Mouse (Mus musculus) intestine, embryonic 16.5 days (tissue): ENCODE data around the gene Pcsk5. TPM values are rescaled to one million over a fixed set of nuclear protein-coding genes. Genes with fewer than 3 reads are reported as not detected.

ENCODE experiments used
- ATAC-seq: fragments of 200-750 bp; cut with Nextera tagmentation; 2 replicates; pipeline ENCODE4 v1.8.0; 2017; ENCODE audit warnings: moderate TSS enrichment, moderate library complexity
- H3K27ac ChIP-seq: fragments of 300-500 bp; sonication (generic); 2 replicates; pipeline ENCODE4 v1.5.1; 2014; ENCODE audit warnings: mild to moderate bottlenecking, low read length
- H3K27me3 ChIP-seq: fragments of 300-500 bp; sonication (generic); replicated peaks from 2 replicates; pipeline ENCODE4 v1.6.1; 2014; ENCODE audit warnings: low read length, control low read depth, mixed read lengths; ENCODE audit not compliant: control insufficient read depth, insufficient read depth
- H3K36me3 ChIP-seq: fragments of 300-500 bp; sonication (generic); 2 replicates; pipeline ENCODE4 v1.6.1; 2014; ENCODE audit warnings: low read length, control low read depth; ENCODE audit not compliant: control insufficient read depth, insufficient read depth
- H3K4me1 ChIP-seq: fragments of 300-500 bp; sonication (generic); 2 replicates; pipeline ENCODE4 v1.6.1; 2014; ENCODE audit warnings: low read length, control low read depth, mixed read lengths; ENCODE audit not compliant: control insufficient read depth, insufficient read depth
- H3K4me2 ChIP-seq: fragments of 300-500 bp; sonication (generic); 2 replicates; pipeline ENCODE4 v1.6.1; 2014; ENCODE audit warnings: low read depth, low read length, control low read depth
- H3K4me3 ChIP-seq: fragments of 300-500 bp; sonication (generic); 2 replicates; pipeline ENCODE4 v1.5.1; 2014; ENCODE audit warnings: mild to moderate bottlenecking, low read length
- H3K9ac ChIP-seq: fragments of 300-500 bp; sonication (generic); 2 replicates; pipeline ENCODE4 v1.6.1; 2014; ENCODE audit warnings: low read depth, low read length
- H3K9me3 ChIP-seq: fragments of 300-500 bp; sonication (generic); 2 replicates; pipeline ENCODE4 v1.6.1; 2016; ENCODE audit warnings: low read length, control low read depth; ENCODE audit not compliant: control insufficient read depth
- WGBS: fragments of 180-500 bp; shearing (Covaris S2); extraction: QIAGEN DNeasy Blood & Tissue Kit; methylation state at CpG from one replicate; pipeline ENCODE4 v1.1.7; 2014; 5-methylcytosine and 5-hydroxymethylcytosine counted together
- polyA plus RNA-seq: library from polyadenylated mRNA; unstranded; fragments of >200 nt; fragmentation: Nextera tagmentation; extraction: Ambion mirVana; gene quantifications from 2 replicates; pipeline ENCODE4 v1.2.1, GENCODE M21; 2015

The Pcsk5 gene
- polyA plus RNA-seq, 1 experiment from 2014 or later: 30.2 TPM

DNA sequence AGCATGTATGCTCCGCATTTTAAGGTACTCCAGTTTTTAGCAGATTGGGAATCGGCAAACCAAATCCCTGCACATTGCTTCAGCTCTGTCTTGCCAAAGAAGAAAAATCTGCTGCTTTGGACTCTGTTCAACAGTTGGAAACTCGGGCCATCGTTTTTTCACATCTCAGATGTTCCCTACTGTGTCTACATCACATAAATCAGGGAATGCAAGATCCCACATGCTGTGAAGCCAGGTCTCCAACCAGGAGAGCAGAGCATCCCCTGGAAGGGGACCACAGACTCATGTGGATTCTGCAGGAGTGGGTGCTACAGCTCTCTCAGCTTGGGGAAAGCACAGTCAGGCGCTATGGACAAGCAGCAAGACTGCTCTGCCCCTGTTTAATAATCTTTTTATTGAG lies 18.4 kb downstream of the Pcsk5 start:
- peaks cover 22% of the 10 kb centered on the region for H3K4me1 ChIP-seq

DNA sequence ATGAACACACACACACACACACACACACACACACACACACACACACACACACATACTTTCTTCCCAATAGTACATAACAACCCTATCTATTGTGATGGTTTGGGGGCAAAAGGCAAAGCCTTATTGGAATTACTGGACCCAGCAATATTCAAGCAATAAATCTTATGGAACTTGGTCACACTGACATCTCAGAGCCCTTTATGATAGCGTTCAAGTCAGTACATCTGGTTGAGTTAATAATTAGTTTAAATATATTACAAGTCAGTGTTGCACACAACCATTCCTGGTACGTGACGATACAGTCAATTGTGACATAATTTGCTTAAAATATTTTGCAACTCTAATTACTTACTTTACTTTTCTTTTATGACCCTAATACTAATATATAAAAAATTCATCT lies 22.4 kb downstream of the Pcsk5 start:
- 59% methylated on average over 3 of the region's 3 CpGs for WGBS
- Histone ChIP-seq H3K9ac (no peak overlapping the region), H3K4me1 (peaks cover 23% of the 10 kb centered on the region), H3K4me2 (peak overlapping the region; percentile 9; the same call in 1 of the 2 replicates), H3K36me3 (no peaks in the 10 kb centered on the region), H3K9me3 (no peaks in the 10 kb centered on the region), H3K27me3 (no peaks in the 10 kb centered on the region), H3K4me3 (no peak overlapping the region), H3K27ac (peak overlapping the region; percentile 5; the same call in 1 of the 2 replicates)
- peak; percentile 85 for ATAC-seq

More for the DNA sequence above, 18.4 kb downstream of the Pcsk5 start:
- WGBS: 76% methylated on average over 5 of the region's 5 CpGs
- Histone ChIP-seq H3K27ac (no peak overlapping the region), H3K27me3 (no peaks in the 10 kb centered on the region), H3K4me3 (no peak overlapping the region), H3K36me3 (no peaks in the 10 kb centered on the region), H3K4me2 (no peak overlapping the region), H3K9me3 (no peaks in the 10 kb centered on the region), H3K9ac (no peak overlapping the region)
- ATAC-seq: no peak

DNA sequence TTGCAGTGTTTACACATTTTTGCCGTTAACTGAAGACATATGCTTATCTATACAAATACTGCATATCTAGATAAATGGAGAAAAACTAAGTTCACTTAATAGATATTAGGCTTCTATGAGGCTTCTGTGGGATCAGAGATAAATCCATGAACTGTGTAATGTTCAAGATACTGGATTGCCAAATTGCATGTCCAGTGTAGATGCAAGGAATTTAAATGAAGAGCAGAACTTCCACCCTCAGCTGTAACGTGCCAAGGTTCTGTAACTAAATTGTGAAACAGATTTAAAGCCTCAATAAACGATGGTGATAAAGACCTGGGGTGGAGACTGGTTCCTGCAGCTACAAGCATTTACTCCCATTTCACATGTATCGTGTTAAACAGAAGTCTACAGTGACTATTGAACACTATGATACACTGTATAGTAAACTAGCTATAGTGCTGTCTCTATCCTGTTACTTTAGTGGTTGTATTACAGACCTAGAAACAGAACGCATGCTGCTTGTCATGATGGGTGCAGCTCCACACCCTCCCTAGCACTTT lies 23.9 kb downstream of the Pcsk5 start:
- peak overlapping the region; percentile 75 for H3K27ac ChIP-seq
- H3K36me3 ChIP-seq: no peaks in the 10 kb centered on the region
- peak; percentile 67 for ATAC-seq
- H3K9me3 ChIP-seq: no peaks in the 10 kb centered on the region
- no peak overlapping the region for H3K9ac ChIP-seq
- H3K4me2 ChIP-seq: no peak overlapping the region
- H3K4me3 ChIP-seq: no peak overlapping the region
- 38% methylated on average over 5 of the region's 5 CpGs for WGBS
- peaks cover 19% of the 10 kb centered on the region for H3K4me1 ChIP-seq
- no peaks in the 10 kb centered on the region for H3K27me3 ChIP-seq

DNA sequence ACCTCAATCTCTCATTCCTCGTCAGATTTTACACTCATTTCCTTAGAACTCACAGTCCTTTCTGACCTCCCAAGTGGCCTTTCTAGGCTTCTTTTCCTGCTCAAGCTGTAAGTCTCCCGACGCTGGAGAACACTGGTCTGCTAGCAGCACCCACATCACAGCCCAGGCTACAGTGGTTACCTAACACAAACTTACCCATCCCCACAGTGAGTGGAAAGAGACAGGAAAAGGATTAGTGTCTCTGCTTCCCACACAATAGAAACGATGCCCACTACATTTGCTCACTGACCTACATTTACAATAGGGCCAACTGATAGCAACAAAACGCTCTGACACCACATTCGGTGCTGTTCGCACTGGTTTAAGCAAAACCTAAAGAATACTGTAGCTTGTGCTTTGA lies 24.8 kb downstream of the Pcsk5 start:
- Histone ChIP-seq H3K4me2 (no peak overlapping the region), H3K27me3 (no peaks in the 10 kb centered on the region)

GRCm38 (mm10) chr19:17806626-17807025 lies 30.8 kb downstream of the Pcsk5 start:
- peak overlapping the region; percentile 45 for H3K27ac ChIP-seq
- H3K4me1 ChIP-seq: peaks cover 9% of the 10 kb centered on the region
- no peak overlapping the region for H3K9ac ChIP-seq
- no peaks in the 10 kb centered on the region for H3K9me3 ChIP-seq
- H3K27me3 ChIP-seq: no peaks in the 10 kb centered on the region
- WGBS: 59% methylated on average over 5 of the region's 5 CpGs
- H3K36me3 ChIP-seq: no peaks in the 10 kb centered on the region
- no peak overlapping the region for H3K4me2 ChIP-seq
- no peak overlapping the region for H3K4me3 ChIP-seq
- peak; percentile 83 for ATAC-seq

More for the DNA sequence above, 24.8 kb downstream of the Pcsk5 start:
- no peaks in the 10 kb centered on the region for H3K36me3 ChIP-seq
- peak overlapping the region; percentile 5 for H3K27ac ChIP-seq
- H3K4me3 ChIP-seq: no peak overlapping the region
- H3K4me1 ChIP-seq: peaks cover 19% of the 10 kb centered on the region
- H3K9me3 ChIP-seq: no peaks in the 10 kb centered on the region
- WGBS: 42% methylated on average over 7 of the region's 7 CpGs
- ATAC-seq: no peak
- H3K9ac ChIP-seq: no peak overlapping the region; the same call in 1 of the 2 replicates

- H3K4me1 ChIP-seq: peaks cover 13% of the 10 kb centered on the region
- no peaks in the 10 kb centered on the region for H3K36me3 ChIP-seq
- no peak overlapping the region for H3K4me3 ChIP-seq
- ATAC-seq: peak; percentile 94
- no peak overlapping the region for H3K4me2 ChIP-seq
- H3K9me3 ChIP-seq: no peaks in the 10 kb centered on the region
- no peak overlapping the region for H3K27ac ChIP-seq
- no peak overlapping the region for H3K9ac ChIP-seq
- 54% methylated on average over 1 of the region's 1 CpGs for WGBS
- no peaks in the 10 kb centered on the region for H3K27me3 ChIP-seq
Observed at GRCm38 (mm10) chr19:17800798-17801197, 36.6 kb downstream of the Pcsk5 start.

- H3K4me3 ChIP-seq: no peak overlapping the region
- H3K4me2 ChIP-seq: no peak overlapping the region
- no peaks in the 10 kb centered on the region for H3K9me3 ChIP-seq
- 88% methylated on average over 4 of the region's 4 CpGs for WGBS
- no peaks in the 10 kb centered on the region for H3K36me3 ChIP-seq
- H3K9ac ChIP-seq: no peak overlapping the region
- no peak overlapping the region for H3K27ac ChIP-seq
- no peaks in the 10 kb centered on the region for H3K27me3 ChIP-seq
- ATAC-seq: no peak
- peaks cover 11% of the 10 kb centered on the region for H3K4me1 ChIP-seq
Observed at GRCm38 (mm10) chr19:17799419-17800185, 37.8 kb downstream of the Pcsk5 start.

GRCm38 (mm10) chr19:17793457-17793856 lies 44.0 kb downstream of the Pcsk5 start:
- Histone ChIP-seq H3K4me3 (no peak overlapping the region), H3K9me3 (no peaks in the 10 kb centered on the region), H3K4me1 (no peaks in the 10 kb centered on the region), H3K4me2 (no peak overlapping the region), H3K27ac (no peak overlapping the region), H3K27me3 (no peaks in the 10 kb centered on the region), H3K36me3 (peaks cover 4% of the 10 kb centered on the region; the same call in 1 of the 2 replicates), H3K9ac (no peak overlapping the region)
- ATAC-seq: no peak
- WGBS: 90% methylated on average over 4 of the region's 4 CpGs

DNA sequence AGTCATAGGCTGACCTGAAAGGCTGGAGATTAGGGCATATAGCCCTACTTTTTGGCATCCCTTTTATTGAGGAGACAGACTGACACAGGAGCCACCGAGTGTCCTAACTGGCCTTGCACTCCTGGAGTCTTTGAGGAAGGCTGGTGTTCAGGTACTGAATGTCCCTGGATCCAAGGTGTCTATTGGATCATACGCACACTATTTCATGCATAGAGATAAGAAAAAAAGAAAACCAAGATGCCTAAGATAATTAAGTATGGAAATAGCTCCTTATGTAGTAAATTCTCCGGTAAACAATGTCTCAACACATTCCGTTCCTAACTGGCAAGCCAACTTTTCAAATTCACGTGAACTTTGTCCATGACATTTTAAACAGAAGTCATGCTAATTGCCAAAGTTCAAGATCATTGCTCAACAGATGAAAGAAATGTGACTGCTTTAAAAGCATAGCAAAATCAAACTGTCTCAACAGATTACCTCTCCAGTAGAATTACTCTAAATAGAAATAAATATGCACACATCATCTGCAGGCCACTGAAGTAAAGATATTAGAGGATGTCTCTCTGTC lies 45.9 kb downstream of the Pcsk5 start:
- H3K27me3 ChIP-seq: no peaks in the 10 kb centered on the region
- H3K27ac ChIP-seq: no peak overlapping the region
- H3K4me2 ChIP-seq: no peak overlapping the region
- no peak for ATAC-seq
- H3K4me1 ChIP-seq: no peaks in the 10 kb centered on the region
- no peak overlapping the region for H3K9ac ChIP-seq
- no peaks in the 10 kb centered on the region for H3K9me3 ChIP-seq
- peaks cover 4% of the 10 kb centered on the region; the same call in 1 of the 2 replicates for H3K36me3 ChIP-seq
- WGBS: 66% methylated on average over 5 of the region's 5 CpGs
- H3K4me3 ChIP-seq: no peak overlapping the region
